Mouse (Mus musculus): ENCODE data around the gene Kcnv2. TPM values are rescaled to one million over a fixed set of nuclear protein-coding genes. Genes with fewer than 3 reads are reported as not detected.
A peak's percentile ranks its signal among the peaks of the same experiment; 100 is the strongest.

Gene Kcnv2
- polyA plus RNA-seq, 1 experiment from 2014 or later = 0.09 TPM

DNA sequence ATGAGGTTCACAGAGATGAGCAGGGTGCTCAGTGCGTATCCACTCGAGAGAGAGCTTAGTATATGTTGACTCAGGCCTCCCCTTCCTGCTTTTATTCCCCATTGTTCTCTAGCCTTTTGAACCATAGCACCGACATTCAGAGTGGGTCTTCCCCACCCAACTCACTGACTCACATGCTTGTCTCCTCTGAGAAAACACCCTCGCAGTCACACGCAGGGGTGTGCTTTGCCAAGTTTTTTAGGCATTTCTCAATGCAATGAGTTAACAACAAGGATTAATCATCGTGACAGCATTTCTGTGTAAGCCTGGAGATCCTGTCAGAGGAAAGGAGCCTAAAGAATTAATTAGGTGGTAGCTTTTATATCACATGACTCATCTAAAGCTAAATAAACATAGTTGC lies 29.3 kb downstream of the Kcnv2 start:
- H3K9me3 ChIP-seq (ENCODE audit: control insufficient read depth, low read length) = no peaks in the 10 kb centered on the region
- H3K4me3 ChIP-seq (ENCODE audit: low read depth, low read length) = no peak overlapping the region
- no peak overlapping the region for H3K27ac ChIP-seq (ENCODE audit: low read depth, low read length)
- H3K27me3 ChIP-seq (ENCODE audit: control insufficient read depth, insufficient read depth, low read length) = no peaks in the 10 kb centered on the region
- no peaks in the 10 kb centered on the region for H3K36me3 ChIP-seq (ENCODE audit: control insufficient read depth, insufficient read depth, low read length)
- no peak overlapping the region for H3K4me2 ChIP-seq (ENCODE audit: low read depth, low read length)
- H3K9ac ChIP-seq (replicated peaks; ENCODE audit: low read depth, low read length) = no peak overlapping the region
- H3K4me1 ChIP-seq (ENCODE audit: control insufficient read depth, insufficient read depth, low read length) = no peaks in the 10 kb centered on the region
- WGBS = 60% methylated on average over 6 of the region's 6 CpGs
- no peak for ATAC-seq (ENCODE audit: low read depth)

DNA sequence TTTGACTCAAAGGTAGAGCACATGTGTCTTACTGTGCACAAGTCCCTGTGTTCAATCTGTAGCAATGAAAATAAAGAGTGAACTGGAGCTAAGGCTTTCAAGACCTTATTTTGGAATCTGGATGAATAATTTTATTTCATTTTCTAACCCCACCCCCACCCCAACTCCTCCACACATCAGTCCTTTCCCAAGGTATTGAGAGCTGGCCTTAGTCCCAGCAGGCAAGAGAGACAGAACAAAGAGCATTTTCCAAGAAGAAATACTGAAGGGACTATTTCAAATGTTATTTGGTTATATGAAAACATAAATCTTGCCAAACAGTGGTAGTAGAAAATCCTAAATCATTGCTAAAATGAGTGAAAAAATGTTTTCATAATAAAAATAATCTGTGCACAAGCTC lies 38.0 kb downstream of the Kcnv2 start:
- H3K4me2 ChIP-seq (ENCODE audit: low read depth, low read length) = no peak overlapping the region
- no peak for ATAC-seq (ENCODE audit: low read depth)
- H3K27ac ChIP-seq (ENCODE audit: low read depth, low read length) = no peak overlapping the region
- 0 out of 2 replicates have a peak, but pooled peaks cover 5% of the 10 kb centered on the region for H3K4me1 ChIP-seq (ENCODE audit: control insufficient read depth, insufficient read depth, low read length)
- no peak overlapping the region for H3K4me3 ChIP-seq (ENCODE audit: low read depth, low read length)
- H3K27me3 ChIP-seq (ENCODE audit: control insufficient read depth, insufficient read depth, low read length) = no peaks in the 10 kb centered on the region
- no peaks in the 10 kb centered on the region for H3K9me3 ChIP-seq (ENCODE audit: control insufficient read depth, low read length)
- no peaks in the 10 kb centered on the region for H3K36me3 ChIP-seq (ENCODE audit: control insufficient read depth, insufficient read depth, low read length)
- H3K9ac ChIP-seq (replicated peaks; ENCODE audit: low read depth, low read length) = no peak overlapping the region

DNA sequence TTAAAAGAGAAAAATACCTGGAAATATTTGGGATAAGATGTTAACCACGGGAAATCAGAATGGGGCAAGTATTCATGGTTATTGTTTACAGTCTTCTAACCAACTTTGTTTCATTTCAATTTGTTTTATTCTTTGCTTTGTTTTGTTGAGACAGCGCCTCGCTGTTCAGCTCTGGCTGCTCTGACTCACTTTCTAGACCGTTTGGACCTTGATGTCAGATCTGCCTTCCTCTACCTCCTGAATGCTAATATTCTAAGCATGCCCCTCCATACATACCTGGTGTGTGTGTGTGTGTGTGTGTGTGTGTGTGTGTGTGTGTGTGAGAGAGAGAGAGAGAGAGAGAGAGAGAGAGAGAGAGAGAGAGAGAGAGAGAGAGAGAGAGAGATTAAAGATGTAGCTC lies 41.5 kb downstream of the Kcnv2 start:
- Histone ChIP-seq H3K4me1 (ENCODE audit: control insufficient read depth, insufficient read depth, low read length) (0 out of 2 replicates have a peak, but pooled peaks cover 5% of the 10 kb centered on the region), H3K9ac (replicated peaks; ENCODE audit: low read depth, low read length) (no peak overlapping the region), H3K4me3 (ENCODE audit: low read depth, low read length) (no peak overlapping the region), H3K27ac (ENCODE audit: low read depth, low read length) (no peak overlapping the region), H3K9me3 (ENCODE audit: control insufficient read depth, low read length) (no peaks in the 10 kb centered on the region), H3K27me3 (ENCODE audit: control insufficient read depth, insufficient read depth, low read length) (0 out of 2 replicates have a peak, but pooled peaks cover 2% of the 10 kb centered on the region), H3K4me2 (ENCODE audit: low read depth, low read length) (peak overlapping the region; percentile 23; the same call in 1 of the 2 replicates), H3K36me3 (ENCODE audit: control insufficient read depth, insufficient read depth, low read length) (no peaks in the 10 kb centered on the region)
- no peak for ATAC-seq (ENCODE audit: low read depth)
- WGBS = 59% methylated on average over 4 of the region's 4 CpGs

DNA sequence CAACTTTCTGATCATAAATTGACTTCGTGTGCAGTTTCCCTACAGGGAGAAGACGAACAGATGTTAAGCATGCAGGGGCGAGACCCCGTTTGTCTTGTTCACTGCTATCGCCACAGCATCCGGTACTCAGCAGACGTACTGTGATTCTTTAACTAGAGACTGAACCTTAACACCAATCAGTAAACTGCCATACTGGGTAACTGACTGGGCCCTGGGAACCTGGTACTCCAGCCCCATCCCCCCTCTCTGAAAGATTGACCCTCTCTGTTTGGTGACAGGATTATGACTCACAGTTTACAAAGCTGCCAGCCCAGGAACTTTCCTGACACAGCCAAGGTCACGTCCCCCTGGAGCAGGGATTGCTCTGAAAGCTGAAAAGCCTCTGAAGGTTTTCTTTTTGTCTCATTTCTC lies 42.1 kb downstream of the Kcnv2 start:
- Histone ChIP-seq H3K9ac (replicated peaks; ENCODE audit: low read depth, low read length) (no peak overlapping the region), H3K27ac (ENCODE audit: low read depth, low read length) (no peak overlapping the region), H3K36me3 (ENCODE audit: control insufficient read depth, insufficient read depth, low read length) (no peaks in the 10 kb centered on the region), H3K9me3 (ENCODE audit: control insufficient read depth, low read length) (no peaks in the 10 kb centered on the region), H3K4me2 (ENCODE audit: low read depth, low read length) (peak overlapping the region; percentile 23; the same call in 1 of the 2 replicates), H3K4me3 (ENCODE audit: low read depth, low read length) (no peak overlapping the region), H3K4me1 (ENCODE audit: control insufficient read depth, insufficient read depth, low read length) (0 out of 2 replicates have a peak, but pooled peaks cover 5% of the 10 kb centered on the region), H3K27me3 (ENCODE audit: control insufficient read depth, insufficient read depth, low read length) (0 out of 2 replicates have a peak, but pooled peaks cover 2% of the 10 kb centered on the region)
- WGBS = 4% methylated on average over 8 of the region's 8 CpGs
- ATAC-seq (ENCODE audit: low read depth) = peak; percentile 38; the same call in 1 of the 2 replicates

DNA sequence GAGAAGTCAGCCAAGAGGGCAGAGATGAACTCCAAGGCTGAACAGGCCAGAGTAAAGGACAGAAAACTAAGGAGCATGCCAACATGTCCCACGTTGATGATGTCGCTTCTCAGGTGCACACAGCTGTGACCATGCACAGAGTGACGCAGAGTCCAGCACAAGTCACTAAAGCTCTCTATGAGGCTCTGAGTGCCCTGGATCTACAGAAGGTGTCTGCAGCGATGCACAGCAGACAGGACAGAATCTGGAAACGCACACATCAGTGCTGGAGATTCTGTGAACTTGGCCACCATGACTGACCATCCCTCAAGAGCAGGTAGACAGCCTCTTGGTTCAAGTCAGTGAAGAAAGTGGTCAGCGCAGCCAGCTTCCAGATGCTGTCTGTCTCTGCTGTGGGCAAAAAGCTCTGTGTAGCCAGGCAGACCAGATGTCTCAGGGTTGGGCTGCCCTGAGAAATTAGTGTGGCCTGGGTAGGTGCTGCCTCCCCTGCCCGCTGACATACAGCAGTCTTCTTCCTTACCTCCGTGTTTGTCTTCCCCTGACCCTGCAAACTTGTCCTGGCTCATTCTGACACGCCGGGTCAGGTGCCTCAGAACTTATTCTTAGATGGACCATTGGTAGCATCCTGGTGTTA lies 43.8 kb downstream of the Kcnv2 start:
- Histone ChIP-seq H3K9ac (replicated peaks; ENCODE audit: low read depth, low read length) (no peak overlapping the region), H3K36me3 (ENCODE audit: control insufficient read depth, insufficient read depth, low read length) (no peaks in the 10 kb centered on the region), H3K9me3 (ENCODE audit: control insufficient read depth, low read length) (no peaks in the 10 kb centered on the region), H3K27ac (ENCODE audit: low read depth, low read length) (no peak overlapping the region), H3K27me3 (ENCODE audit: control insufficient read depth, insufficient read depth, low read length) (0 out of 2 replicates have a peak, but pooled peaks cover 2% of the 10 kb centered on the region), H3K4me1 (ENCODE audit: control insufficient read depth, insufficient read depth, low read length) (0 out of 2 replicates have a peak, but pooled peaks cover 5% of the 10 kb centered on the region), H3K4me3 (ENCODE audit: low read depth, low read length) (no peak overlapping the region), H3K4me2 (ENCODE audit: low read depth, low read length) (no peak overlapping the region)
- WGBS = 83% methylated on average over 10 of the region's 10 CpGs
- ATAC-seq (ENCODE audit: low read depth) = no peak

DNA sequence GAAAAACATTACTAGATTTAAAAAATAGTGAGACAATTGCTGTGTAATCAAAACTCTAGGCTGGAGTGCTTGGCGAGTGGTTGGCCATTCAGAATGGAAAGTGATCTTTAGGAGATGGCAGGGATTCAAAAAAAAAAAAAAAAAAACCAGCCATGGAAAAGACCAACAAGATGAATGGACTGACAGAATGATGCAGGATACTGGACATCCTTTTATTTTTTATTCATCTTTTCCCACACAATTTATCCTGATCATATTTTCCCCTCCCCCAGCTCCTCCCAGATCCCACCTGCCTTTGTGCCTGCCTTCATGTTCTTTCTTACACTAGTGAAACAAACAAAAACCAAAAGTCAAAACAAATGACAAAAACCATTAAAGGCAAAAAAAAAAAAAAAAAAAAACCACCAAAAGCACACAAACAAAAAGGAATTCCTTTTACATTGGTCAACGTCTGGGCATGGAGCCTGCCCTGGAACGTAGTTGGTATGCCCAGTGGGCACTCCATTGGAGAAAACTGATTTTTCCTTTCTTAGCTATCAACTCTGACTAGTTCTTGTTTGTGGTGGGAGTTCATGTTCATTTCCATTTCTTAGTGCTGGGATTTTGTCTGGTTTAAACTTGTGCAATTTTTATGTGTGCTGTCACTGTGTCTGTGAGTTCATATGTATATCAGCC lies 47.2 kb downstream of the Kcnv2 start:
- no peak overlapping the region for H3K4me3 ChIP-seq (ENCODE audit: low read depth, low read length)
- 77% methylated on average over 3 of the region's 3 CpGs for WGBS
- no peak for ATAC-seq (ENCODE audit: low read depth)
- no peak overlapping the region for H3K27ac ChIP-seq (ENCODE audit: low read depth, low read length)
- H3K36me3 ChIP-seq (ENCODE audit: control insufficient read depth, insufficient read depth, low read length) = no peaks in the 10 kb centered on the region
- 0 out of 2 replicates have a peak, but pooled peaks cover 2% of the 10 kb centered on the region for H3K27me3 ChIP-seq (ENCODE audit: control insufficient read depth, insufficient read depth, low read length)
- H3K4me2 ChIP-seq (ENCODE audit: low read depth, low read length) = no peak overlapping the region
- H3K4me1 ChIP-seq (ENCODE audit: control insufficient read depth, insufficient read depth, low read length) = 0 out of 2 replicates have a peak, but pooled peaks cover under 1% of the 10 kb centered on the region
- no peaks in the 10 kb centered on the region for H3K9me3 ChIP-seq (ENCODE audit: control insufficient read depth, low read length)
- no peak overlapping the region for H3K9ac ChIP-seq (replicated peaks; ENCODE audit: low read depth, low read length)

DNA sequence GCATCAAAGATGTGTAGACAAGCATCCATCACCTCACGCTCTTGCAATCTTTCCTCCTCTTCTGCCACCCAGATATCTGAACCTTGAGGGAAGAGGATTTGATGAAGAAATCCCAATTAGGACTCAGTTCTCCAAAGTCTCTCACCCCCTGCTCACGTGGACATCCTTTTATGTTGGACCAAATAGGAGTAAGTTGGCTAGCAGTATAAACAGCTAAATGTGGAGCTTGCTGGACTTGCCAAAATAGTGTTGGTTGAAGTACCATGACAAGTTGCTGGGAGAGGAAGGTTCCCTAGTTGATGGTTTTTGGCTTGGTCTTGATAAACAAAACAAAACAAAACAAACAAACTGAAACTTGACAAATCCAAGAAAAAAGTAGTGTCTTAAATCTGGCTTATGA lies 47.8 kb downstream of the Kcnv2 start:
- 79% methylated on average over 2 of the region's 2 CpGs for WGBS
- ATAC-seq (ENCODE audit: low read depth) = no peak
- H3K4me3 ChIP-seq (ENCODE audit: low read depth, low read length) = no peak overlapping the region
- H3K9ac ChIP-seq (replicated peaks; ENCODE audit: low read depth, low read length) = no peak overlapping the region
- H3K9me3 ChIP-seq (ENCODE audit: control insufficient read depth, low read length) = no peaks in the 10 kb centered on the region
- H3K36me3 ChIP-seq (ENCODE audit: control insufficient read depth, insufficient read depth, low read length) = no peaks in the 10 kb centered on the region
- 0 out of 2 replicates have a peak, but pooled peaks cover 2% of the 10 kb centered on the region for H3K27me3 ChIP-seq (ENCODE audit: control insufficient read depth, insufficient read depth, low read length)
- H3K4me2 ChIP-seq (ENCODE audit: low read depth, low read length) = no peak overlapping the region
- H3K4me1 ChIP-seq (ENCODE audit: control insufficient read depth, insufficient read depth, low read length) = no peaks in the 10 kb centered on the region
- H3K27ac ChIP-seq (ENCODE audit: low read depth, low read length) = no peak overlapping the region

DNA sequence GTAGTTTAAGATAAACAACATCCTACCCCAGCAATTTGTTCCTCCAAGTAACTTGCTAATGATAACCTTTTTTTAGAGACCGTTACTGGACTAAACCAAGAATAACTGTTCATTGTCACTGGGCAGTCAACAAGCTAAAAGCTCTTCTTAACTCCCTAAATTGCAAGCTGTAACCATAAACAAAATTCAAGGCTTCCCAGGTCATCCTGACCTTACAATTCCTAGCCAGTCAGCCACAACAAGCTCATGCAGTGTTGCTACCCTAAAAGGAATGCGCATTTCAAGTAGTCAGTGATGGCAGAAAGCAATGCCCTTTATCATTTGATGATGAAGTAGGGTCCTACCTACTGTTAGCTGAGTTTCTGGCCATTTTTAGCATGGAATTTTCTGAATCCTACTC lies 48.4 kb downstream of the Kcnv2 start:
- Histone ChIP-seq H3K4me1 (ENCODE audit: control insufficient read depth, insufficient read depth, low read length) (no peaks in the 10 kb centered on the region), H3K4me2 (ENCODE audit: low read depth, low read length) (no peak overlapping the region), H3K27me3 (ENCODE audit: control insufficient read depth, insufficient read depth, low read length) (0 out of 2 replicates have a peak, but pooled peaks cover 2% of the 10 kb centered on the region), H3K9ac (replicated peaks; ENCODE audit: low read depth, low read length) (no peak overlapping the region), H3K36me3 (ENCODE audit: control insufficient read depth, insufficient read depth, low read length) (no peaks in the 10 kb centered on the region), H3K27ac (ENCODE audit: low read depth, low read length) (no peak overlapping the region), H3K4me3 (ENCODE audit: low read depth, low read length) (no peak overlapping the region), H3K9me3 (ENCODE audit: control insufficient read depth, low read length) (no peaks in the 10 kb centered on the region)
- no peak for ATAC-seq (ENCODE audit: low read depth)
- WGBS = 65% methylated on average over 2 of the region's 2 CpGs

DNA sequence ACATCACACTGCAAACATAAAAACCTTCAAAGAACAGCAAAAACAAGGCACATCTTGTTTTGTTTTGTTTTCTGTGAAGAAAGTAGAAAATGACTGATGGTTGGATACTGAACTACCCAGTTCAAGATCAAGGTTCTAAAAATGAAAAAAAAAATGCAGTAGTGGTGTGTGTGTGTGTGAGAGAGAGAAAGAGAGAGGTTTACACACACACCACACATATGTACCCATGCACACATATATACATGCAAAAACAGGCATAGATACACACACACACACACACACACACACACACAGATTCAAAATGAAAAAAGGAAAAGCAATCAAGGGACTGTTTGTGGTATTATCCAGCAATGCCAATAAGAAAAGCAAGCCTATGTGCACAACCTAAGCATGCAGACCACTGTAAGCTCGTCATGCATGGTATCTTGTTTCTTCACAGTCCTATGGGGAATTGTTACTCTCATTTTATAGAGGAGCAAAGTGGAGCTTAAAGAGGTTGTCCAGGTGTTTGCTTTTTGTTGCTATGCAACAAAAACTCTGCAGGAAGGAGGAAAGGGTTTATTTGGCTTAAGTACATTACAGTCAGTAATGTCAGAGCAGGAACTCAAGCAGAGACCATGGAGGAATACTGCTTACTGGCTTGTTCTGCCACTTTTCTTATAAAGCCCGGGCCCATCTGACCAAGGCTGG lies 57.5 kb downstream of the Kcnv2 start:
- Histone ChIP-seq H3K4me2 (ENCODE audit: low read depth, low read length) (no peak overlapping the region), H3K9me3 (ENCODE audit: control insufficient read depth, low read length) (no peaks in the 10 kb centered on the region), H3K9ac (replicated peaks; ENCODE audit: low read depth, low read length) (no peak overlapping the region), H3K36me3 (ENCODE audit: control insufficient read depth, insufficient read depth, low read length) (no peaks in the 10 kb centered on the region), H3K4me1 (ENCODE audit: control insufficient read depth, insufficient read depth, low read length) (no peaks in the 10 kb centered on the region), H3K4me3 (ENCODE audit: low read depth, low read length) (no peak overlapping the region), H3K27me3 (ENCODE audit: control insufficient read depth, insufficient read depth, low read length) (no peaks in the 10 kb centered on the region), H3K27ac (ENCODE audit: low read depth, low read length) (no peak overlapping the region)
- ATAC-seq (ENCODE audit: low read depth) = no peak
- 82% methylated on average over 2 of the region's 2 CpGs for WGBS

Measured in neural tube, embryonic 14.5 days (tissue).